Mouse (Mus musculus): Measurements from ENCODE around the gene Fgf18. TPM values are rescaled to one million over a fixed set of nuclear protein-coding genes. Genes with fewer than 3 reads are reported as not detected.

Fgf18 gene
- polyA plus RNA-seq, 1 experiment from 2014 or later: 7.1 TPM

- H3K27me3 ChIP-seq: no peaks in the 10 kb centered on the region
- H3K27ac ChIP-seq (replicated peaks): no peak overlapping the region
- H3K36me3 ChIP-seq: no peaks in the 10 kb centered on the region
- no peaks in the 10 kb centered on the region for H3K9me3 ChIP-seq
- WGBS: 41% methylated on average over 8 of the region's 8 CpGs
- no peak overlapping the region for H3K9ac ChIP-seq
- no peak overlapping the region for H3K4me2 ChIP-seq
- no peak for ATAC-seq (ENCODE audit: low FRiP score, low read depth)
- no peaks in the 10 kb centered on the region for H3K4me1 ChIP-seq (replicated peaks)
- H3K4me3 ChIP-seq: no peak overlapping the region
Measured at GRCm38 (mm10) chr11:33132619-33133338, 14.4 kb downstream of the Fgf18 start.

GRCm38 (mm10) chr11:33127058-33127457, 20.1 kb downstream of the Fgf18 start:
- Histone ChIP-seq H3K4me1 (replicated peaks) (peaks cover 8% of the 10 kb centered on the region; the same call in 1 of the 2 replicates), H3K9ac (no peak overlapping the region), H3K4me3 (no peak overlapping the region), H3K4me2 (no peak overlapping the region), H3K36me3 (no peaks in the 10 kb centered on the region), H3K27me3 (peaks cover 5% of the 10 kb centered on the region), H3K9me3 (no peaks in the 10 kb centered on the region), H3K27ac (replicated peaks) (no peak overlapping the region)
- no peak for ATAC-seq (ENCODE audit: low FRiP score, low read depth)

- Histone ChIP-seq H3K4me1 (replicated peaks) (peaks cover 8% of the 10 kb centered on the region; the same call in 1 of the 2 replicates), H3K4me3 (peak overlapping the region; percentile 21), H3K27me3 (peaks cover 8% of the 10 kb centered on the region), H3K27ac (replicated peaks) (no peak overlapping the region), H3K9me3 (no peaks in the 10 kb centered on the region), H3K4me2 (peak overlapping the region; percentile 57), H3K36me3 (no peaks in the 10 kb centered on the region), H3K9ac (peak overlapping the region; percentile 16; the same call in 1 of the 2 replicates)
- ATAC-seq (ENCODE audit: low FRiP score, low read depth): peak; percentile 43; the same call in 1 of the 2 replicates
- WGBS: 4% methylated on average over 37 of the region's 37 CpGs
Measured at GRCm38 (mm10) chr11:33122575-33123268, 24.5 kb downstream of the Fgf18 start.

GRCm38 (mm10) chr11:33119556-33119955, 27.6 kb downstream of the Fgf18 start:
- no peak overlapping the region for H3K4me2 ChIP-seq
- no peaks in the 10 kb centered on the region for H3K9me3 ChIP-seq
- no peak overlapping the region for H3K9ac ChIP-seq
- H3K36me3 ChIP-seq: 0 out of 2 replicates have a peak, but pooled peaks cover 2% of the 10 kb centered on the region
- no peak overlapping the region for H3K27ac ChIP-seq (replicated peaks)
- WGBS: 75% methylated on average over 8 of the region's 8 CpGs
- H3K27me3 ChIP-seq: peaks cover 8% of the 10 kb centered on the region
- H3K4me1 ChIP-seq (replicated peaks): peaks cover 8% of the 10 kb centered on the region; the same call in 1 of the 2 replicates
- no peak for ATAC-seq (ENCODE audit: low FRiP score, low read depth)
- H3K4me3 ChIP-seq: no peak overlapping the region

DNA sequence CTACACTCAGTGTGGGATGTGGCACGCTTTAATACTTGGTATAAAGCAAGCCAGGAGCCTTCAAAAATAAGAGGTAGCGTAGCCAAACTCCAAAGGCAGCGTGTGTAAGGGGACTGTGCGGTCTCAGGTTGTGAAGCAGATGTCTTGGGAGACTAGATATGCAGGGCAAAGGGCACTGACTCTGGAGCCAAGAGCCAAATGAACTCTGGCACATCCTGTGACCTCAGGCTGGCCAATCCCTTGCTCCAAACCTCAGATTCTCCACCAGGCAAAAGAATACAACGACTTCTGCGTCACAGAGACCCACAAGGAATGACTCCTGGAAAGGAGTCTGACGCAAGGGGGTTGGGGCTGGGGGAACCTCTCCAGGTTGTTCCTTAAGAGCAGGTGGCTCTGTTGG, 28.1 kb downstream of the Fgf18 start:
- H3K27me3 ChIP-seq: peaks cover 8% of the 10 kb centered on the region
- ATAC-seq (ENCODE audit: low FRiP score, low read depth): no peak
- no peak overlapping the region for H3K4me3 ChIP-seq
- H3K36me3 ChIP-seq: 0 out of 2 replicates have a peak, but pooled peaks cover 2% of the 10 kb centered on the region
- no peaks in the 10 kb centered on the region for H3K9me3 ChIP-seq
- H3K27ac ChIP-seq (replicated peaks): no peak overlapping the region
- no peak overlapping the region for H3K9ac ChIP-seq
- peaks cover 8% of the 10 kb centered on the region; the same call in 1 of the 2 replicates for H3K4me1 ChIP-seq (replicated peaks)
- WGBS: 86% methylated on average over 7 of the region's 7 CpGs
- H3K4me2 ChIP-seq: no peak overlapping the region

DNA sequence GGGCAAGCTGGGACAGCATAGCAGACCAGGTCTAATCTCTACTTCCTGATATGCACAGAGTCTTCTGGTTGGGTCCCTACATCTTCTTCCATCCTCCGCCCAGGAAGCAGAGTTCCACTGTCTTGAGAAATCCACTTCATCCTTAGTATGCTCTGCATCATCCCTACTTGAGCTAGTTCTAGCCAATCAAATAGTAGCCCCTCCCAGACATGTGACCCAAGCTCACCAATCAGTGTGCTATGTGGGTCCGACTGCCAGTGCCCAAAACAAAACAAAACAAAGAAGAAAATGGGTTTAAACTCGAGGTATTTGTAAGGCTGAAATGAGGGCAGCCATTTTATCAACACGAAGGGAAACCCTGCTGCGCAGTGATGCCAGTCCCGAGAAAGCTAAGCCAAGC, 28.7 kb downstream of the Fgf18 start:
- Histone ChIP-seq H3K9ac (no peak overlapping the region), H3K4me2 (no peak overlapping the region), H3K27ac (replicated peaks) (no peak overlapping the region), H3K9me3 (no peaks in the 10 kb centered on the region), H3K4me1 (replicated peaks) (peaks cover 8% of the 10 kb centered on the region; the same call in 1 of the 2 replicates), H3K36me3 (0 out of 2 replicates have a peak, but pooled peaks cover 2% of the 10 kb centered on the region), H3K4me3 (no peak overlapping the region), H3K27me3 (peaks cover 4% of the 10 kb centered on the region)
- ATAC-seq (ENCODE audit: low FRiP score, low read depth): no peak
- 81% methylated on average over 6 of the region's 6 CpGs for WGBS

DNA sequence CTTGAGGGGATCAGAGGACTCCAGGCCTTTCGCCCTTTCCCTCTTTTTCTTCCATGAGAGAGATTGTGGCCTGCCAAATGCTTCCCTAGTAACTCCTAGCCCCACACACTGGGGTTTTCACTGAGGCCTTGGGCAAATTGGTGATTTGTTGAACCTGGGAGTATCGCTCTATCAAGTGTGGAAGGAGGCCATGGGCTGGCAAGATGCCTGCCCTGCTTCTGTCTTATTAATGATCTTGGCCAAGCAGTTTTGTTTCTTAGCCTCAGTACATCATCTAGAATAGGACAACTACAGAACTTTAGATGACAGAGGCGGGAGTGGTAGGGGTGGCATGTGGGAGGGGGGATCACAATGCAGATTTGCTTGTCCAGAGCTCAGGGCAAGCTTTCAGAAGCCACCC, 31.4 kb downstream of the Fgf18 start:
- Histone ChIP-seq H3K27me3 (0 out of 2 replicates have a peak, but pooled peaks cover 2% of the 10 kb centered on the region), H3K4me2 (no peak overlapping the region), H3K9me3 (no peaks in the 10 kb centered on the region), H3K4me1 (replicated peaks) (no peaks in the 10 kb centered on the region), H3K9ac (no peak overlapping the region), H3K36me3 (0 out of 2 replicates have a peak, but pooled peaks cover 2% of the 10 kb centered on the region), H3K27ac (replicated peaks) (no peak overlapping the region), H3K4me3 (no peak overlapping the region)
- no peak for ATAC-seq (ENCODE audit: low FRiP score, low read depth)
- WGBS: 75% methylated on average over 3 of the region's 3 CpGs

- Histone ChIP-seq H3K27me3 (0 out of 2 replicates have a peak, but pooled peaks cover 2% of the 10 kb centered on the region), H3K9me3 (no peaks in the 10 kb centered on the region), H3K4me3 (no peak overlapping the region), H3K36me3 (0 out of 2 replicates have a peak, but pooled peaks cover 1% of the 10 kb centered on the region), H3K27ac (replicated peaks) (no peak overlapping the region), H3K4me1 (replicated peaks) (no peaks in the 10 kb centered on the region), H3K4me2 (no peak overlapping the region), H3K9ac (no peak overlapping the region)
- 23% methylated on average over 1 of the region's 1 CpGs for WGBS
- ATAC-seq (ENCODE audit: low FRiP score, low read depth): no peak
Measured at GRCm38 (mm10) chr11:33112407-33112806, 34.8 kb downstream of the Fgf18 start.

GRCm38 (mm10) chr11:33110111-33110510, 37.1 kb downstream of the Fgf18 start:
- H3K9me3 ChIP-seq: no peaks in the 10 kb centered on the region
- no peak overlapping the region for H3K9ac ChIP-seq
- 91% methylated on average over 2 of the region's 2 CpGs for WGBS
- no peaks in the 10 kb centered on the region for H3K36me3 ChIP-seq
- no peak overlapping the region for H3K4me3 ChIP-seq
- H3K27ac ChIP-seq (replicated peaks): no peak overlapping the region
- H3K4me2 ChIP-seq: no peak overlapping the region
- no peaks in the 10 kb centered on the region for H3K4me1 ChIP-seq (replicated peaks)
- 0 out of 2 replicates have a peak, but pooled peaks cover 2% of the 10 kb centered on the region for H3K27me3 ChIP-seq
- no peak for ATAC-seq (ENCODE audit: low FRiP score, low read depth)

GRCm38 (mm10) chr11:33107540-33107939, 39.7 kb downstream of the Fgf18 start:
- Histone ChIP-seq H3K9me3 (no peaks in the 10 kb centered on the region), H3K4me3 (no peak overlapping the region), H3K36me3 (no peaks in the 10 kb centered on the region), H3K27me3 (no peaks in the 10 kb centered on the region), H3K4me1 (replicated peaks) (peaks cover 4% of the 10 kb centered on the region; the same call in 1 of the 2 replicates), H3K9ac (no peak overlapping the region), H3K4me2 (no peak overlapping the region), H3K27ac (replicated peaks) (no peak overlapping the region)
- no peak for ATAC-seq (ENCODE audit: low FRiP score, low read depth)
- WGBS: 48% methylated on average over 3 of the region's 3 CpGs

DNA sequence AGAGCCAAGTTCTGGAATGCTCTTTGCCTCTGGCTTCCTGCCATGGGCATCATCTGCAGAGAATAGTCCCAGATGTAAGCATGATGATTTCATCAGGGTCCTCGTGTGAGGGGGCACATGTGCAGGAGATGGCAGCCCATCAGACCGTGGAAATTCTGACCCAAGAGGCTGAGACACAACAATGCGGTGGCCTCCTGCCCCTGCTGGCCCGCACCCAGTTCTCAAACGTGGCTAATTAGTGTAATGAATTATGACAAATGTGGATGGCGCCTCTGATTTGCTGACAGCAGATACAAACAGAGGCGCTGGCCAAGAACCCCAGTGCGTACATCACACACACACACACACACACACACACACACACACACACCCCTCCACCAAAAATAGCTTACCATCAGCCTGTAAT, 42.3 kb downstream of the Fgf18 start:
- peaks cover 8% of the 10 kb centered on the region; the same call in 1 of the 2 replicates for H3K4me1 ChIP-seq (replicated peaks)
- H3K27ac ChIP-seq (replicated peaks): no peak overlapping the region
- H3K9ac ChIP-seq: no peak overlapping the region
- H3K9me3 ChIP-seq: no peaks in the 10 kb centered on the region
- ATAC-seq (ENCODE audit: low FRiP score, low read depth): peak; percentile 80
- WGBS: 33% methylated on average over 8 of the region's 8 CpGs
- H3K4me3 ChIP-seq: no peak overlapping the region
- H3K27me3 ChIP-seq: no peaks in the 10 kb centered on the region
- no peaks in the 10 kb centered on the region for H3K36me3 ChIP-seq
- H3K4me2 ChIP-seq: no peak overlapping the region

DNA sequence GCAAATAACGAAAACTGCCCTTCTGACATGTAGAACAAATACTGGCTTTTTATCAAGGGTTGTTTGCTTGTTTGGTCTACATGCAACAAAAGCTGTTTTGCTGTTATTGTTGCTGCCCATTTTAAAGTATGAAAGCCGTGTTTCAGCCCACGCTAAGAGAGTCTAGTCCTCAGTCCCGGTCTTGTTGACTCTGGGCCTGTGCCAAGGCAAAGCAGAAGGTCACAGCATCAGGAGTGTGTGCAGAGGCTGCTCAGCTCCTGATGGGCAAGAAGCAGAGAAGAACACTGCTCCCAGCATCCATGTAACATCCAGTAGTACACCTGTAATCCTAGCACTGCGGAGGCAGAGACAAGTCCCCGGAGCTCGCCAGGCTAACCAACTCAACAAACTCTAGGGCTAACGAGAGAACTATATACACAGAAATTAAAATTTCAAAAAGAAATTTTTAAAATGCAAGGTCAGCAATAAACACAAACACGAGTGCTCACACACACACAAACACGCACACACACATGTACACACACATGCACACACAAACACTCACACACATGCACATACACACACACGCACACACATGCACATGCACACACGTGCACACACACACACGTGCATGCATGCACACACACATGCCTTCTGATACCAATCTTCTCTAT, 43.8 kb downstream of the Fgf18 start:
- no peak overlapping the region for H3K4me3 ChIP-seq
- H3K36me3 ChIP-seq: no peaks in the 10 kb centered on the region
- no peak overlapping the region for H3K27ac ChIP-seq (replicated peaks)
- H3K4me1 ChIP-seq (replicated peaks): peaks cover 10% of the 10 kb centered on the region; the same call in 1 of the 2 replicates
- no peaks in the 10 kb centered on the region for H3K9me3 ChIP-seq
- no peaks in the 10 kb centered on the region for H3K27me3 ChIP-seq
- WGBS: 87% methylated on average over 13 of the region's 13 CpGs
- ATAC-seq (ENCODE audit: low FRiP score, low read depth): no peak
- H3K4me2 ChIP-seq: no peak overlapping the region
- no peak overlapping the region for H3K9ac ChIP-seq
